Mouse (Mus musculus): ENCODE data around the gene Mamld1. TPM values are rescaled to one million over a fixed set of nuclear protein-coding genes. Genes with fewer than 3 reads are reported as not detected.

The Mamld1 gene
- polyA plus RNA-seq, 1 experiment from 2014 or later: 0.63 TPM

DNA sequence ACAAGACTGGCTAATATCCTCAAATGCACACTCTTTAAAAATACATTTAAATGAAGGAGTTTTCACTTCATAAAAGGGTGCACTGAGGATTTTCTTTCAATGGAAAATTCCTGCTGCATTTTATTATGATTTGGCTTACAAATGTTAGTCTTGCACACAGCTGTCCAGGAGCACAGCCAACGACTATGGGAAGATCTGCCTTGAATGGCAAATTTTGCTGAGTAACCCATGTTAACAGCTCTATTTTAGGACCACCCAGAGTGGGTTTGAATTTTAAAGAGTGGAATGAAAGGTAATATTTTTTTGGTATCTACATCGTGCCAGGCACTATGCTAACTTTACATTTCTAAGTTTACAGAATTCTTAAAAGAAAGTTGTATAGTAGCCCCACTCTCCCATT is 60.3 kb downstream of the Mamld1 start:
- no peak overlapping the region for H3K9ac ChIP-seq (ENCODE audit: low read depth, low read length)
- ATAC-seq (replicated peaks; ENCODE audit: low FRiP score): no peak
- no peaks in the 10 kb centered on the region for H3K36me3 ChIP-seq (ENCODE audit: control insufficient read depth, insufficient read depth, low read length)
- no peaks in the 10 kb centered on the region for H3K9me3 ChIP-seq (ENCODE audit: control insufficient read depth, low read length)
- WGBS: 45% methylated on average over 2 of the region's 2 CpGs
- no peak overlapping the region for H3K4me3 ChIP-seq (ENCODE audit: low read depth, low read length)
- no peaks in the 10 kb centered on the region for H3K4me1 ChIP-seq (replicated peaks; ENCODE audit: control insufficient read depth, insufficient read depth, low read length)
- no peak overlapping the region for H3K27ac ChIP-seq (ENCODE audit: low read depth, low read length)
- peaks cover 4% of the 10 kb centered on the region; the same call in 1 of the 2 replicates for H3K27me3 ChIP-seq (replicated peaks; ENCODE audit: control insufficient read depth, insufficient read depth, low read length)
- DNase-seq (ENCODE audit: low spot score): no peak
- no peak overlapping the region for H3K4me2 ChIP-seq

- H3K27me3 ChIP-seq (replicated peaks; ENCODE audit: control insufficient read depth, insufficient read depth, low read length): peaks cover 6% of the 10 kb centered on the region; the same call in 1 of the 2 replicates
- DNase-seq (ENCODE audit: low spot score) (no peak), ATAC-seq (replicated peaks; ENCODE audit: low FRiP score) (no peak)
- H3K4me2 ChIP-seq: no peak overlapping the region
- no peaks in the 10 kb centered on the region for H3K9me3 ChIP-seq (ENCODE audit: control insufficient read depth, low read length)
- H3K27ac ChIP-seq (ENCODE audit: low read depth, low read length): no peak overlapping the region
- no peaks in the 10 kb centered on the region for H3K4me1 ChIP-seq (replicated peaks; ENCODE audit: control insufficient read depth, insufficient read depth, low read length)
- H3K9ac ChIP-seq (ENCODE audit: low read depth, low read length): no peak overlapping the region
- no peak overlapping the region for H3K4me3 ChIP-seq (ENCODE audit: low read depth, low read length)
- WGBS: 56% methylated on average over 4 of the region's 4 CpGs
- no peaks in the 10 kb centered on the region for H3K36me3 ChIP-seq (ENCODE audit: control insufficient read depth, insufficient read depth, low read length)
Observed at GRCm38 (mm10) chrX:71122359-71123293, 72.6 kb downstream of the Mamld1 start.

DNA sequence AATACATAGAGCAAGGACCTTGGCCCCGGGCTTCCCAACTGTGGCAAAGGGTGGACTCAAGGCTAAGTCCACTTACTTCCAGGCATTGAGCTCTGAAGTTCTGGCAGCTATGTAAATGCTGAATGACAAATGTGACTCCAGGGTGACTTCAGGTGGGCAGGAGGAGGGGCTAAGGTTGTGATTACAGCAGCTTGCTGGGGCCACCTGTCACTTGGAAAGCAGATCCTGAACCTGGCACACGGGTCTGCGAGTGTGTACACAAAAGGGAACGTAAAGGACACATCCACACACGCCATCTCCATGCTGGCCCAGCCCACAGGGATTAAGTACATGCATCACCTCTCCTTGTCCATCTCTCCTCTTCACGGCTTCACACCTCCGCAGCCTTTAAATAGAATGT is 75.0 kb downstream of the Mamld1 start:
- DNase-seq (ENCODE audit: low spot score): no peak
- no peak for ATAC-seq (replicated peaks; ENCODE audit: low FRiP score)
- WGBS: 80% methylated on average over 7 of the region's 7 CpGs

DNA sequence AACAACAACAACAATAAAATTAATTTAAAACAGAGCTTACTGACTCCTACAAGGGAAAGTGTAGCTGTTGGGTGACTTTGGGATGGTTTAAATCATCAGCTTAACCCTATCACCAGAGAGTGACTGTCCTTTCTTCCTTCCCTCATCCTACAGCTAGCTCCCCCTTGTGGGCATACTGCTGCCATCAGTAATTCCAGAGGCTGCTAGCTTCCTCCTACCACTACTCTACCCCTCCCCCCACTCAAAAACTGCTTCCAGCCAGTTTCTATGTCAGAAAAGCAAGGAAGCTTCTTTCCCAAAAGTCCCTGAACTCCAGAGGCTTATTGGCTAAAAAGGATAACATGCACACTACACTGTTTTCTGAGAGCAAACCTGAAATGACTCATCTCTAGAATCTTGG is 81.4 kb downstream of the Mamld1 start:
- Histone ChIP-seq H3K36me3 (ENCODE audit: control insufficient read depth, insufficient read depth, low read length) (no peaks in the 10 kb centered on the region), H3K9me3 (ENCODE audit: control insufficient read depth, low read length) (no peaks in the 10 kb centered on the region), H3K27me3 (replicated peaks; ENCODE audit: control insufficient read depth, insufficient read depth, low read length) (no peaks in the 10 kb centered on the region; the same call in 1 of the 2 replicates), H3K4me3 (ENCODE audit: low read depth, low read length) (no peak overlapping the region), H3K4me2 (no peak overlapping the region), H3K9ac (ENCODE audit: low read depth, low read length) (no peak overlapping the region), H3K27ac (ENCODE audit: low read depth, low read length) (no peak overlapping the region), H3K4me1 (replicated peaks; ENCODE audit: control insufficient read depth, insufficient read depth, low read length) (no peaks in the 10 kb centered on the region)
- no peak for DNase-seq (ENCODE audit: low spot score)
- no peak for ATAC-seq (replicated peaks; ENCODE audit: low FRiP score)

More for the DNA sequence above, 75.0 kb downstream of the Mamld1 start:
- no peak overlapping the region for H3K27ac ChIP-seq (ENCODE audit: low read depth, low read length)
- no peaks in the 10 kb centered on the region for H3K9me3 ChIP-seq (ENCODE audit: control insufficient read depth, low read length)
- no peaks in the 10 kb centered on the region for H3K36me3 ChIP-seq (ENCODE audit: control insufficient read depth, insufficient read depth, low read length)
- no peak overlapping the region for H3K9ac ChIP-seq (ENCODE audit: low read depth, low read length)
- no peaks in the 10 kb centered on the region for H3K4me1 ChIP-seq (replicated peaks; ENCODE audit: control insufficient read depth, insufficient read depth, low read length)
- no peak overlapping the region for H3K4me3 ChIP-seq (ENCODE audit: low read depth, low read length)
- H3K27me3 ChIP-seq (replicated peaks; ENCODE audit: control insufficient read depth, insufficient read depth, low read length): peaks cover 6% of the 10 kb centered on the region; the same call in 1 of the 2 replicates
- no peak overlapping the region for H3K4me2 ChIP-seq

- 65% methylated on average over 2 of the region's 2 CpGs for WGBS
- no peak overlapping the region for H3K9ac ChIP-seq (ENCODE audit: low read depth, low read length)
- no peak overlapping the region for H3K4me3 ChIP-seq (ENCODE audit: low read depth, low read length)
- no peak overlapping the region for H3K4me2 ChIP-seq
- ATAC-seq (replicated peaks; ENCODE audit: low FRiP score) (no peak), DNase-seq (ENCODE audit: low spot score) (no peak)
- H3K9me3 ChIP-seq (ENCODE audit: control insufficient read depth, low read length): no peaks in the 10 kb centered on the region
- no peak overlapping the region for H3K27ac ChIP-seq (ENCODE audit: low read depth, low read length)
- H3K4me1 ChIP-seq (replicated peaks; ENCODE audit: control insufficient read depth, insufficient read depth, low read length): no peaks in the 10 kb centered on the region
- H3K36me3 ChIP-seq (ENCODE audit: control insufficient read depth, insufficient read depth, low read length): no peaks in the 10 kb centered on the region
- 0 out of 2 replicates have a peak, but pooled peaks cover 2% of the 10 kb centered on the region for H3K27me3 ChIP-seq (replicated peaks; ENCODE audit: control insufficient read depth, insufficient read depth, low read length)
Observed at GRCm38 (mm10) chrX:71141390-71141789, 91.3 kb downstream of the Mamld1 start.

- H3K36me3 ChIP-seq (ENCODE audit: control insufficient read depth, insufficient read depth, low read length): no peaks in the 10 kb centered on the region
- no peak overlapping the region for H3K27ac ChIP-seq (ENCODE audit: low read depth, low read length)
- 29% methylated on average over 1 of the region's 1 CpGs for WGBS
- H3K4me3 ChIP-seq (ENCODE audit: low read depth, low read length): no peak overlapping the region
- H3K4me1 ChIP-seq (replicated peaks; ENCODE audit: control insufficient read depth, insufficient read depth, low read length): no peaks in the 10 kb centered on the region
- H3K27me3 ChIP-seq (replicated peaks; ENCODE audit: control insufficient read depth, insufficient read depth, low read length): peaks cover 4% of the 10 kb centered on the region; the same call in 1 of the 2 replicates
- ATAC-seq (replicated peaks; ENCODE audit: low FRiP score) (no peak), DNase-seq (ENCODE audit: low spot score) (no peak)
- no peak overlapping the region for H3K4me2 ChIP-seq
- H3K9me3 ChIP-seq (ENCODE audit: control insufficient read depth, low read length): no peaks in the 10 kb centered on the region
- H3K9ac ChIP-seq (ENCODE audit: low read depth, low read length): no peak overlapping the region
Observed at GRCm38 (mm10) chrX:71149441-71150050, 99.5 kb downstream of the Mamld1 start.

- Histone ChIP-seq H3K4me3 (ENCODE audit: low read depth, low read length) (no peak overlapping the region), H3K36me3 (ENCODE audit: control insufficient read depth, insufficient read depth, low read length) (no peaks in the 10 kb centered on the region), H3K27ac (ENCODE audit: low read depth, low read length) (no peak overlapping the region), H3K9ac (ENCODE audit: low read depth, low read length) (no peak overlapping the region), H3K4me2 (no peak overlapping the region), H3K27me3 (replicated peaks; ENCODE audit: control insufficient read depth, insufficient read depth, low read length) (peaks cover 4% of the 10 kb centered on the region; the same call in 1 of the 2 replicates), H3K4me1 (replicated peaks; ENCODE audit: control insufficient read depth, insufficient read depth, low read length) (no peaks in the 10 kb centered on the region), H3K9me3 (ENCODE audit: control insufficient read depth, low read length) (no peaks in the 10 kb centered on the region)
- 72% methylated on average over 4 of the region's 4 CpGs for WGBS
- DNase-seq (ENCODE audit: low spot score): no peak
- no peak for ATAC-seq (replicated peaks; ENCODE audit: low FRiP score)
Observed at GRCm38 (mm10) chrX:71150551-71151001, 100.5 kb downstream of the Mamld1 start.

DNA sequence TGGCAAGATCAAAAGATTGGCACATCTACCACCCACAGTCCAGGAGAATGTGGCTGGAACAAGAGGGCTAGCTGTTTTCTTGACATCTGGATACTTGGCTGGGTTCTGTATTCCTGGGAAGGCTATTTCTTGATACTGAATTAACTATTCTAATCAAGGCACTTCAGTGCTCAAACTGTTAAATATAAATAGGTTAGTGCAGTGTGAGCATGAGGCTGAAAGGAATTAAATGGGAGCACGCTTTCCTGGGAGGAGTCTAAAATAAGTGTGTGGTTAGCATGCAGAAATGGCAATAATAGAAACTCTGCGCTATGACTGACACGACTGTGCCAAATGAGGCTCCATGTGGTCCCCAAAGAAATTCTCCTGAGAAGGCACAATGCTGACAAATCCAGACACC is 131.5 kb downstream of the Mamld1 start:
- Histone ChIP-seq H3K9ac (ENCODE audit: low read depth, low read length) (no peak overlapping the region), H3K27ac (ENCODE audit: low read depth, low read length) (no peak overlapping the region), H3K36me3 (ENCODE audit: control insufficient read depth, insufficient read depth, low read length) (no peaks in the 10 kb centered on the region)

More for the DNA sequence above, 131.5 kb downstream of the Mamld1 start:
- ATAC-seq (replicated peaks; ENCODE audit: low FRiP score) (no peak), DNase-seq (ENCODE audit: low spot score) (no peak)
- peaks cover 4% of the 10 kb centered on the region; the same call in 1 of the 2 replicates for H3K27me3 ChIP-seq (replicated peaks; ENCODE audit: control insufficient read depth, insufficient read depth, low read length)
- H3K4me1 ChIP-seq (replicated peaks; ENCODE audit: control insufficient read depth, insufficient read depth, low read length): no peaks in the 10 kb centered on the region
- WGBS: 74% methylated on average over 3 of the region's 3 CpGs
- H3K4me2 ChIP-seq: no peak overlapping the region
- H3K9me3 ChIP-seq (ENCODE audit: control insufficient read depth, low read length): no peaks in the 10 kb centered on the region
- H3K4me3 ChIP-seq (ENCODE audit: low read depth, low read length): no peak overlapping the region

Measured in liver, embryonic 11.5 days (tissue).